Mouse (Mus musculus) erythroid progenitor cell, adult 5-6 weeks (primary cell): ENCODE results near the gene Casq1. TPM values are rescaled to one million over a fixed set of nuclear protein-coding genes. Genes with fewer than 3 reads are reported as not detected.

ENCODE experiments used
- ATAC-seq: replicated peaks from 2 replicates; pipeline ENCODE4 v1.8.0; 2016; ENCODE audit warnings: moderate number of reproducible peaks, mild to moderate bottlenecking, moderate TSS enrichment, inconsistent platforms; ENCODE audit not compliant: poor library complexity, low FRiP score, severe bottlenecking
- total RNA-seq, 2 experiments: library from RNA; stranded (forward) in 1 of 2; stranded (reverse) in 1 of 2; fragments of 150-400 nt in 1 of 2; fragments of 186-747, 209-891 nt in 1 of 2; gene quantifications; 2 replicates each; pipeline versions ENCODE4 v1.2.3 to v1.2.4; 2015 to 2017; ENCODE audit warnings: low replicate concordance in 2 of 2

Casq1 gene
- total RNA-seq, 2 experiments from 2014 or later, result not detected

- no peak for ATAC-seq
These were observed 33.0 kb downstream of the Casq1 start for GRCm38 (mm10) chr1:172186401-172187289.

GRCm38 (mm10) chr1:172183915-172184314 lies 35.8 kb downstream of the Casq1 start:
- ATAC-seq, result no peak

- no peak for ATAC-seq
These were observed 36.6 kb downstream of the Casq1 start for GRCm38 (mm10) chr1:172183056-172183455.

GRCm38 (mm10) chr1:172181777-172182176 lies 37.9 kb downstream of the Casq1 start:
- no peak for ATAC-seq

- ATAC-seq, result no peak
These were observed 38.8 kb downstream of the Casq1 start for GRCm38 (mm10) chr1:172180881-172181280.

- ATAC-seq, result no peak
These were observed 40.6 kb downstream of the Casq1 start for GRCm38 (mm10) chr1:172179102-172179501.

- no peak for ATAC-seq
These were observed 41.9 kb downstream of the Casq1 start for GRCm38 (mm10) chr1:172177791-172178190.

- ATAC-seq, result no peak
These were observed 46.5 kb downstream of the Casq1 start for GRCm38 (mm10) chr1:172173181-172173580.

GRCm38 (mm10) chr1:172172381-172172780 lies 47.3 kb downstream of the Casq1 start:
- ATAC-seq, result no peak

GRCm38 (mm10) chr1:172169809-172170208 lies 49.9 kb downstream of the Casq1 start:
- ATAC-seq, result no peak

GRCm38 (mm10) chr1:172167911-172168310 lies 51.8 kb downstream of the Casq1 start:
- no peak for ATAC-seq

- no peak for ATAC-seq
These were observed 56.7 kb downstream of the Casq1 start for GRCm38 (mm10) chr1:172162959-172163358.

- no peak for ATAC-seq
These were observed 57.7 kb downstream of the Casq1 start for GRCm38 (mm10) chr1:172162009-172162408.

GRCm38 (mm10) chr1:172160508-172160907 lies 59.2 kb downstream of the Casq1 start:
- ATAC-seq, result no peak

- ATAC-seq, result no peak
These were observed 59.7 kb downstream of the Casq1 start for GRCm38 (mm10) chr1:172159970-172160369.

Other genes starting within 250 kb of the Casq1 start
- gene Vangl2, start 191.4 kb downstream of the Casq1 start, total RNA-seq (2015; ENCODE audit: low replicate concordance), result 0.84 and 1.1 TPM in 2 replicates
- gene Vangl2, start 191.4 kb downstream of the Casq1 start, total RNA-seq (2017; ENCODE audit: low replicate concordance), result 0.13 and 0.83 TPM in 2 replicates
- not detected in 2 replicates for gene Nhlh1, start 162.3 kb downstream of the Casq1 start, total RNA-seq (2015; ENCODE audit: low replicate concordance)
- gene Nhlh1, start 162.3 kb downstream of the Casq1 start, total RNA-seq (2017; ENCODE audit: low replicate concordance), result not detected in 2 replicates
- 44.9 and 67.4 TPM in 2 replicates for gene Copa, start 137.3 kb downstream of the Casq1 start, total RNA-seq (2015; ENCODE audit: low replicate concordance)
- 41.3 and 47.1 TPM in 2 replicates for gene Copa, start 137.3 kb downstream of the Casq1 start, total RNA-seq (2017; ENCODE audit: low replicate concordance)
- gene Ncstn, start 137.1 kb downstream of the Casq1 start, total RNA-seq (2015; ENCODE audit: low replicate concordance), result 43.2 and 52.0 TPM in 2 replicates
- 14.7 and 16.4 TPM in 2 replicates for gene Ncstn, start 137.1 kb downstream of the Casq1 start, total RNA-seq (2017; ENCODE audit: low replicate concordance)
- 14.7 and 15.1 TPM in 2 replicates for gene Pex19, start 93.1 kb downstream of the Casq1 start, total RNA-seq (2015; ENCODE audit: low replicate concordance)
- gene Pex19, start 93.1 kb downstream of the Casq1 start, total RNA-seq (2017; ENCODE audit: low replicate concordance), result 15.4 and 21.5 TPM in 2 replicates
- 77.5 TPM in 2 replicates for gene Dcaf8, start 71.8 kb downstream of the Casq1 start, total RNA-seq (2015; ENCODE audit: low replicate concordance)
- 141 and 176 TPM in 2 replicates for gene Dcaf8, start 71.8 kb downstream of the Casq1 start, total RNA-seq (2017; ENCODE audit: low replicate concordance)
- 5.4 and 12.2 TPM in 2 replicates for gene Pea15a, start 13.1 kb downstream of the Casq1 start, total RNA-seq (2015; ENCODE audit: low replicate concordance)
- 3.3 and 6.0 TPM in 2 replicates for gene Pea15a, start 13.1 kb downstream of the Casq1 start, total RNA-seq (2017; ENCODE audit: low replicate concordance)
- gene Atp1a4, start 38.5 kb upstream of the Casq1 start, total RNA-seq (2015; ENCODE audit: low replicate concordance), result not detected in 2 replicates
- gene Atp1a4, start 38.5 kb upstream of the Casq1 start, total RNA-seq (2017; ENCODE audit: low replicate concordance), result not detected in 2 replicates
- 14.4 and 15.1 TPM in 2 replicates for gene Igsf8, start 41.8 kb upstream of the Casq1 start, total RNA-seq (2015; ENCODE audit: low replicate concordance)
- 3.1 and 3.3 TPM in 2 replicates for gene Igsf8, start 41.8 kb upstream of the Casq1 start, total RNA-seq (2017; ENCODE audit: low replicate concordance)
- not detected in 2 replicates for gene Atp1a2, start 78.2 kb upstream of the Casq1 start, total RNA-seq (2015; ENCODE audit: low replicate concordance)
- not detected in 2 replicates for gene Atp1a2, start 78.2 kb upstream of the Casq1 start, total RNA-seq (2017; ENCODE audit: low replicate concordance)
- gene Kcnj9, start 109.5 kb upstream of the Casq1 start, total RNA-seq (2015; ENCODE audit: low replicate concordance), result not detected in 2 replicates
- gene Kcnj9, start 109.5 kb upstream of the Casq1 start, total RNA-seq (2017; ENCODE audit: low replicate concordance), result 2.5 TPM in 1 of 2 replicates, not detected in the other
- 8.8 and 13.0 TPM in 2 replicates for gene Kcnj10, start 121.3 kb upstream of the Casq1 start, total RNA-seq (2015; ENCODE audit: low replicate concordance)
- 1.5 and 1.9 TPM in 2 replicates for gene Kcnj10, start 121.3 kb upstream of the Casq1 start, total RNA-seq (2017; ENCODE audit: low replicate concordance)
- 10.9 and 11.9 TPM in 2 replicates for gene Pigm, start 156.7 kb upstream of the Casq1 start, total RNA-seq (2015; ENCODE audit: low replicate concordance)
- 8.7 and 13.2 TPM in 2 replicates for gene Pigm, start 156.7 kb upstream of the Casq1 start, total RNA-seq (2017; ENCODE audit: low replicate concordance)